Mouse (Mus musculus) cerebellum, adult 9-11 months (tissue): ENCODE data around the gene Sik1.

Source experiments
- DNase-seq: peaks from one replicate; pipeline ENCODE4 v3.0.0; 2022

Gene Sik1

DNA sequence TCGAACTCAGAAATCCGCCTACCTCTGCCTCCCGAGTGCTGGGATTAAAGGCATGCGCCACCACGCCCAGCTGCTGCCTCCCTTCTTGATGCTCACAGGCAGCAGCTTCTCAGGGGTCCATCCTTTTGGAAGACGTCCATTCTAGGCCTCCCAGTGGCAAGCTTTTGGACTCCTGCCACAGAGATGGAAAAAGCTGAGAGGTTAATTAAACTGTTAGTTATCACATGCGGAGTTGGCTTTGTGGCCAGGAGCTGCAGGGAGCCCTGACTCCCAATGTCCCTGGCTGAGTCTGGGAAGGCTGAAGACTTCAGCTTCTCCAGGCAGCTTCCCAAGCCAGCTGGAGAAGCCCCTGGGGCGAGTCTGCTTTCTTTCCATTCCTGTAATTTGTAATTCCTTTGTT is 49.6 kb downstream of the Sik1 start:
- no peak for DNase-seq

DNA sequence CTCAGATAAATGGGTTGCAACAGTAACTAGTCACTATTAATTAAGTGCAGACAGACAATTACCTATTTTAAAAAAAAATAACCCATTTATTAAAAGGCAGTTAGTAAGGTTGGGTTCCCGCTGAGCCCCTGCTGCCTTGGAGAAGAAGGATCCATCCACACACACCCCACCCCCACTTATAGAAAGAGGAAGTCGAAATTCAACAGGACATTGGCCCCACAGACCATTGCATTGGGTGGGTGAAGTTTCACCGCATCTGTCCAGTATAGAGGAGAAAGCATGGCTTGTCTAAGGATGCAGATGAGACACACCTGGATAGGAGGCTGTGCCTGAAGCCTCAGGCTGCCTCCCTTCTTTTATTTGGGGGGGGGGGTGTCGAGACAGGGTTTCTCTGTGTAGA is 50.0 kb downstream of the Sik1 start:
- no peak for DNase-seq

- no peak for DNase-seq
Measured at GRCm38 (mm10) chr17:31802272-31803017, 53.2 kb downstream of the Sik1 start.

DNA sequence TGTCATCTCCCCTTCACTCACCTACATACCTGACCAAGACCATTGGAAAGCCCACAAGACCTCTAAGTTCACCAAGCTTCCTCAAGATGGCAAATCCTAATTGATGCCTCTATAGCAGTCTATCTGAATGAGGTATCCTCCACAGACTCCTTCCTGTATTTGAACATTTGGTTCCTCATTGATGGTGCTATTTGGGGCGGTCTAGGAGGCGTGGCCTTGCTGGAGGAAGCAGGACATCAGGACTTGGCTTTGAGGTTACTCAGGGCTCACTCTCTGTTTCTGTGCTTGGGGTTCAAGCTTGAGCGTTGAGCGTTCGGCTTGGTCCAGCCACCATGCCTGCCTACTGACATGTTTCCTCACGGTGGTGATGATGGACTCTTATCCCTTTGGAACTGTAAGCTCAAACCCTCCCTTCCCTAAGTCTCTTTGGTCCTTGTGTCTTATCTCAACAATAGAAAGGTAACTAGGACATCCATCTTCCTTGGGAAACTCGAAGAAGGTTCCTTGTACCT is 54.7 kb downstream of the Sik1 start:
- no peak for DNase-seq

DNA sequence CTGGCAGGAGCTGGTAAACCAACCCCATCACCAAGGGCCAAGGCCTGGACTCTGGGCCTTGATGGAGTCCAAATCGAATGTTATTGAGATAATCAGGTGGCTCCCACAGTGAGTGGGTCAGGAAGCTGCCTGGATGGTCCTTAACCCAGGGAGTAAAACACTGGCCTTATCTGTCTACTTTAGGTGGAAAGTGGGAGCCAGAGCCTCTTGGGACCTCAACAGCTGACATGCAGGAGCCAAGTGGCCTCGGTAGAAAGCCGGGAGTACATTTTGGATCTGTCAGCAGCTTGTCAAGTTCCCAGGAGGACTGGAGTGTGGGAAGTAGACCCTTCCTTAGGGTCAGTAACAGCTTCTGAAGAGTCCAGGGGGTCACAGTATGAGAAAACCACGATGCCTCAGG is 59.7 kb downstream of the Sik1 start:
- no peak for DNase-seq
